Mouse (Mus musculus): ENCODE data around the gene Gm38392. TPM values are rescaled to one million over a fixed set of nuclear protein-coding genes. Genes with fewer than 3 reads are reported as not detected.
A peak's percentile ranks its signal among the peaks of the same experiment; 100 is the strongest.

The Gm38392 gene
- polyA plus RNA-seq, 1 experiment from 2014 or later = not detected

- peaks cover 3% of the 10 kb centered on the region; the same call in 1 of the 2 replicates for H3K27me3 ChIP-seq (ENCODE audit: control insufficient read depth, insufficient read depth, low read length)
- no peaks in the 10 kb centered on the region for H3K9me3 ChIP-seq (ENCODE audit: control insufficient read depth, low read length)
- H3K27ac ChIP-seq = peak overlapping the region; percentile 98
- peak overlapping the region; percentile 68 for H3K4me3 ChIP-seq (replicated peaks; ENCODE audit: low read length)
- peak overlapping the region; percentile 96 for H3K9ac ChIP-seq
- peak overlapping the region; percentile 94 for H3K4me2 ChIP-seq (replicated peaks)
- peaks cover 36% of the 10 kb centered on the region for H3K36me3 ChIP-seq (replicated peaks; ENCODE audit: control insufficient read depth, insufficient read depth)
- no peak for ATAC-seq (ENCODE audit: low FRiP score)
- no peak for DNase-seq (ENCODE audit: low spot score)
- peaks cover 33% of the 10 kb centered on the region for H3K4me1 ChIP-seq (replicated peaks; ENCODE audit: control insufficient read depth, insufficient read depth, low read length)
- WGBS = 3% methylated on average over 6 of the region's 6 CpGs
Measured at GRCm38 (mm10) chr3:88216116-88216515, 70.9 kb downstream of the Gm38392 start.

- H3K36me3 ChIP-seq (replicated peaks; ENCODE audit: control insufficient read depth, insufficient read depth) = peaks cover 31% of the 10 kb centered on the region
- H3K4me3 ChIP-seq (replicated peaks; ENCODE audit: low read length) = peak overlapping the region; percentile 68
- H3K4me1 ChIP-seq (replicated peaks; ENCODE audit: control insufficient read depth, insufficient read depth, low read length) = peaks cover 32% of the 10 kb centered on the region
- DNase-seq (ENCODE audit: low spot score) = no peak
- peaks cover 7% of the 10 kb centered on the region for H3K27me3 ChIP-seq (ENCODE audit: control insufficient read depth, insufficient read depth, low read length)
- peak overlapping the region; percentile 96 for H3K9ac ChIP-seq
- ATAC-seq (ENCODE audit: low FRiP score) = no peak
- peak overlapping the region; percentile 98 for H3K27ac ChIP-seq
- peak overlapping the region; percentile 94 for H3K4me2 ChIP-seq (replicated peaks)
- H3K9me3 ChIP-seq (ENCODE audit: control insufficient read depth, low read length) = no peaks in the 10 kb centered on the region
- WGBS = 2% methylated on average over 23 of the region's 23 CpGs
Measured at GRCm38 (mm10) chr3:88215553-88216004, 71.4 kb downstream of the Gm38392 start.

GRCm38 (mm10) chr3:88214971-88215552, 71.9 kb downstream of the Gm38392 start:
- Histone ChIP-seq H3K27me3 (ENCODE audit: control insufficient read depth, insufficient read depth, low read length) (peaks cover 9% of the 10 kb centered on the region), H3K9me3 (ENCODE audit: control insufficient read depth, low read length) (no peaks in the 10 kb centered on the region), H3K9ac (peak overlapping the region; percentile 96), H3K27ac (peak overlapping the region; percentile 98), H3K36me3 (replicated peaks; ENCODE audit: control insufficient read depth, insufficient read depth) (peaks cover 26% of the 10 kb centered on the region; the same call in 1 of the 2 replicates), H3K4me1 (replicated peaks; ENCODE audit: control insufficient read depth, insufficient read depth, low read length) (peaks cover 32% of the 10 kb centered on the region), H3K4me3 (replicated peaks; ENCODE audit: low read length) (peak overlapping the region; percentile 68), H3K4me2 (replicated peaks) (peak overlapping the region; percentile 94)
- DNase-seq (ENCODE audit: low spot score) (no peak), ATAC-seq (ENCODE audit: low FRiP score) (no peak)
- WGBS = under 1% methylated on average over 48 of the region's 48 CpGs

- DNase-seq (ENCODE audit: low spot score) (peak; percentile 86), ATAC-seq (ENCODE audit: low FRiP score) (peak; percentile 90)
- Histone ChIP-seq H3K27me3 (ENCODE audit: control insufficient read depth, insufficient read depth, low read length) (peaks cover 9% of the 10 kb centered on the region), H3K4me1 (replicated peaks; ENCODE audit: control insufficient read depth, insufficient read depth, low read length) (peaks cover 31% of the 10 kb centered on the region), H3K4me3 (replicated peaks; ENCODE audit: low read length) (peak overlapping the region; percentile 68), H3K9ac (peak overlapping the region; percentile 96), H3K4me2 (replicated peaks) (peak overlapping the region; percentile 94), H3K36me3 (replicated peaks; ENCODE audit: control insufficient read depth, insufficient read depth) (peaks cover 23% of the 10 kb centered on the region), H3K9me3 (ENCODE audit: control insufficient read depth, low read length) (no peaks in the 10 kb centered on the region), H3K27ac (peak overlapping the region; percentile 98)
- WGBS = 1% methylated on average over 42 of the region's 42 CpGs
Measured at GRCm38 (mm10) chr3:88214197-88214938, 72.6 kb downstream of the Gm38392 start.

GRCm38 (mm10) chr3:88213019-88213418, 74.0 kb downstream of the Gm38392 start:
- Histone ChIP-seq H3K27me3 (ENCODE audit: control insufficient read depth, insufficient read depth, low read length) (peaks cover 9% of the 10 kb centered on the region), H3K4me1 (replicated peaks; ENCODE audit: control insufficient read depth, insufficient read depth, low read length) (peaks cover 22% of the 10 kb centered on the region; the same call in 1 of the 2 replicates), H3K9ac (peak overlapping the region; percentile 96), H3K4me2 (replicated peaks) (peak overlapping the region; percentile 94), H3K36me3 (replicated peaks; ENCODE audit: control insufficient read depth, insufficient read depth) (peaks cover 19% of the 10 kb centered on the region), H3K9me3 (ENCODE audit: control insufficient read depth, low read length) (no peaks in the 10 kb centered on the region), H3K27ac (peak overlapping the region; percentile 98), H3K4me3 (replicated peaks; ENCODE audit: low read length) (peak overlapping the region; percentile 68)
- no peak for ATAC-seq (ENCODE audit: low FRiP score)
- 5% methylated on average over 2 of the region's 2 CpGs for WGBS
- no peak for DNase-seq (ENCODE audit: low spot score)

- Histone ChIP-seq H3K9me3 (ENCODE audit: control insufficient read depth, low read length) (no peaks in the 10 kb centered on the region), H3K9ac (peak overlapping the region; percentile 96), H3K4me1 (replicated peaks; ENCODE audit: control insufficient read depth, insufficient read depth, low read length) (peaks cover 22% of the 10 kb centered on the region; the same call in 1 of the 2 replicates), H3K36me3 (replicated peaks; ENCODE audit: control insufficient read depth, insufficient read depth) (peaks cover 19% of the 10 kb centered on the region), H3K4me3 (replicated peaks; ENCODE audit: low read length) (peak overlapping the region; percentile 68), H3K27me3 (ENCODE audit: control insufficient read depth, insufficient read depth, low read length) (peaks cover 9% of the 10 kb centered on the region), H3K27ac (peak overlapping the region; percentile 98), H3K4me2 (replicated peaks) (peak overlapping the region; percentile 94)
- 14% methylated on average over 1 of the region's 1 CpGs for WGBS
- no peak for ATAC-seq (ENCODE audit: low FRiP score)
- no peak for DNase-seq (ENCODE audit: low spot score)
Measured at GRCm38 (mm10) chr3:88212356-88212755, 74.7 kb downstream of the Gm38392 start.

GRCm38 (mm10) chr3:88210918-88211317, 76.1 kb downstream of the Gm38392 start:
- Histone ChIP-seq H3K27me3 (ENCODE audit: control insufficient read depth, insufficient read depth, low read length) (peaks cover 13% of the 10 kb centered on the region), H3K9ac (peak overlapping the region; percentile 96)
- DNase-seq (ENCODE audit: low spot score) = peak; percentile 23

GRCm38 (mm10) chr3:88210121-88210520, 76.9 kb downstream of the Gm38392 start:
- peak overlapping the region; percentile 96 for H3K9ac ChIP-seq
- WGBS = 15% methylated on average over 2 of the region's 2 CpGs
- H3K27ac ChIP-seq = peak overlapping the region; percentile 98
- H3K27me3 ChIP-seq (ENCODE audit: control insufficient read depth, insufficient read depth, low read length) = peaks cover 13% of the 10 kb centered on the region
- H3K9me3 ChIP-seq (ENCODE audit: control insufficient read depth, low read length) = no peaks in the 10 kb centered on the region
- peak; percentile 22 for DNase-seq (ENCODE audit: low spot score)
- peak overlapping the region; percentile 94 for H3K4me2 ChIP-seq (replicated peaks)
- H3K4me3 ChIP-seq (replicated peaks; ENCODE audit: low read length) = peak overlapping the region; percentile 68
- no peak for ATAC-seq (ENCODE audit: low FRiP score)
- H3K36me3 ChIP-seq (replicated peaks; ENCODE audit: control insufficient read depth, insufficient read depth) = peaks cover 7% of the 10 kb centered on the region
- peaks cover 37% of the 10 kb centered on the region for H3K4me1 ChIP-seq (replicated peaks; ENCODE audit: control insufficient read depth, insufficient read depth, low read length)

More at GRCm38 (mm10) chr3:88210918-88211317, 76.1 kb downstream of the Gm38392 start:
- Histone ChIP-seq H3K4me2 (replicated peaks) (peak overlapping the region; percentile 94), H3K4me3 (replicated peaks; ENCODE audit: low read length) (peak overlapping the region; percentile 68), H3K4me1 (replicated peaks; ENCODE audit: control insufficient read depth, insufficient read depth, low read length) (peaks cover 29% of the 10 kb centered on the region), H3K36me3 (replicated peaks; ENCODE audit: control insufficient read depth, insufficient read depth) (peaks cover 15% of the 10 kb centered on the region), H3K27ac (peak overlapping the region; percentile 98), H3K9me3 (ENCODE audit: control insufficient read depth, low read length) (no peaks in the 10 kb centered on the region)
- 8% methylated on average over 2 of the region's 2 CpGs for WGBS
- ATAC-seq (ENCODE audit: low FRiP score) = no peak

- peak; percentile 23 for DNase-seq (ENCODE audit: low spot score)
- Histone ChIP-seq H3K4me2 (replicated peaks) (peak overlapping the region; percentile 94), H3K4me3 (replicated peaks; ENCODE audit: low read length) (peak overlapping the region; percentile 68), H3K4me1 (replicated peaks; ENCODE audit: control insufficient read depth, insufficient read depth, low read length) (peaks cover 44% of the 10 kb centered on the region), H3K27me3 (ENCODE audit: control insufficient read depth, insufficient read depth, low read length) (peaks cover 19% of the 10 kb centered on the region), H3K27ac (peak overlapping the region; percentile 98), H3K9ac (peak overlapping the region; percentile 96), H3K9me3 (ENCODE audit: control insufficient read depth, low read length) (no peaks in the 10 kb centered on the region), H3K36me3 (replicated peaks; ENCODE audit: control insufficient read depth, insufficient read depth) (no peaks in the 10 kb centered on the region; the same call in none of the 2 replicates)
- ATAC-seq (ENCODE audit: low FRiP score) = no peak
- 2% methylated on average over 6 of the region's 6 CpGs for WGBS
Measured at GRCm38 (mm10) chr3:88209306-88209705, 77.7 kb downstream of the Gm38392 start.

Data from hindbrain, embryonic 14.5 days (tissue).